Mouse (Mus musculus) kidney, embryonic 15.5 days (tissue): ENCODE results near the gene Sec24a. TPM values are rescaled to one million over a fixed set of nuclear protein-coding genes. Genes with fewer than 3 reads are reported as not detected.

Experiments
- ATAC-seq: fragments of 200-750 bp; cut with Nextera tagmentation; replicated peaks from 2 replicates; pipeline ENCODE4 v1.8.0; 2017; ENCODE audit warnings: moderate TSS enrichment; ENCODE audit not compliant: low FRiP score
- H3K27ac ChIP-seq: fragments of 300-500 bp; sonication (generic); 2 replicates; pipeline ENCODE4 v1.5.1; 2015; ENCODE audit warnings: mild to moderate bottlenecking, inconsistent platforms
- H3K27me3 ChIP-seq: fragments of 300-500 bp; sonication (generic); 2 replicates; pipeline ENCODE4 v1.6.1; 2015; ENCODE audit warnings: inconsistent platforms
- H3K36me3 ChIP-seq: fragments of 300-500 bp; sonication (generic); 2 replicates; pipeline ENCODE4 v1.6.1; 2015; ENCODE audit warnings: inconsistent platforms
- H3K4me1 ChIP-seq: fragments of 300-500 bp; sonication (generic); 2 replicates; pipeline ENCODE4 v1.6.1; 2015; ENCODE audit warnings: inconsistent platforms
- H3K4me2 ChIP-seq: fragments of 300-500 bp; sonication (generic); 2 replicates; pipeline ENCODE4 v1.6.1; 2015; ENCODE audit warnings: moderate library complexity, mild to moderate bottlenecking, inconsistent platforms
- H3K4me3 ChIP-seq: fragments of 300-500 bp; sonication (generic); replicated peaks from 2 replicates; pipeline ENCODE4 v1.5.1; 2015; ENCODE audit warnings: mild to moderate bottlenecking, inconsistent platforms
- H3K9ac ChIP-seq: fragments of 300-500 bp; sonication (generic); 2 replicates; pipeline ENCODE4 v1.6.1; 2015; ENCODE audit warnings: mild to moderate bottlenecking, inconsistent platforms
- H3K9me3 ChIP-seq: fragments of 300-500 bp; sonication (generic); replicated peaks from 2 replicates; pipeline ENCODE4 v1.6.1; 2016; ENCODE audit warnings: inconsistent platforms
- WGBS: fragments of 180-500 bp; shearing (Covaris S2); methylation state at CpG from one replicate; pipeline ENCODE4 v1.1.7; 2015; ENCODE audit warnings: mixed read lengths; 5-methylcytosine and 5-hydroxymethylcytosine counted together
- polyA plus RNA-seq: library from polyadenylated mRNA; unstranded; fragments of >200 nt; fragmentation: Nextera tagmentation; extraction: Ambion mirVana; gene quantifications from 2 replicates; pipeline ENCODE4 v1.2.1, GENCODE M21; 2015

The Sec24a gene
- polyA plus RNA-seq, 1 experiment from 2014 or later: 15.3 TPM

- Histone ChIP-seq H3K36me3 (peaks cover 40% of the 10 kb centered on the region), H3K27ac (no peak overlapping the region), H3K27me3 (no peaks in the 10 kb centered on the region), H3K4me3 (no peak overlapping the region), H3K9ac (no peak overlapping the region), H3K9me3 (no peaks in the 10 kb centered on the region), H3K4me1 (peaks cover 35% of the 10 kb centered on the region), H3K4me2 (no peak overlapping the region)
- no peak for ATAC-seq
- 74% methylated on average over 9 of the region's 9 CpGs for WGBS
These were observed 120.2 kb downstream of the Sec24a start for GRCm38 (mm10) chr11:51643202-51643601.

Other genes starting within 250 kb of the Sec24a start
- 22.2 and 23.1 TPM in 2 replicates for gene Phykpl, start 178.9 kb downstream of the Sec24a start, polyA plus RNA-seq
- 443 and 447 TPM in 2 replicates for gene Hnrnpab, start 156.8 kb downstream of the Sec24a start, polyA plus RNA-seq
- gene Nhp2, start 143.9 kb downstream of the Sec24a start, polyA plus RNA-seq: 163 and 169 TPM in 2 replicates
- gene Rmnd5b, start 127.7 kb downstream of the Sec24a start, polyA plus RNA-seq: 43.1 and 44.0 TPM in 2 replicates
- gene N4bp3, start 112.8 kb downstream of the Sec24a start, polyA plus RNA-seq: 27.8 and 32.1 TPM in 2 replicates
- gene D930048N14Rik, start 112.7 kb downstream of the Sec24a start, polyA plus RNA-seq: 3.4 and 3.8 TPM in 2 replicates
- gene 0610009B22Rik, start 74.8 kb downstream of the Sec24a start, polyA plus RNA-seq: 107 and 118 TPM in 2 replicates
- gene Sar1b, start 53 bp upstream of the Sec24a start, polyA plus RNA-seq: 111 and 114 TPM in 2 replicates
- gene Jade2, start 94.0 kb upstream of the Sec24a start, polyA plus RNA-seq: 0.63 and 0.81 TPM in 2 replicates
- 95.7 and 96.9 TPM in 2 replicates for gene Cdkn2aipnl, start 204.0 kb upstream of the Sec24a start, polyA plus RNA-seq
- gene Ube2b, start 237.1 kb upstream of the Sec24a start, polyA plus RNA-seq: 211 and 228 TPM in 2 replicates
- 8.4 and 8.7 TPM in 2 replicates for gene Cdkl3, start 240.6 kb upstream of the Sec24a start, polyA plus RNA-seq